Mouse (Mus musculus) cerebellum, adult 11 months (tissue): Measurements from ENCODE around the gene Lrrc75a.

ENCODE experiments used
- DNase-seq: peaks from one replicate; pipeline ENCODE4 v3.0.0; 2022

Lrrc75a gene

GRCm38 (mm10) chr11:62644602-62645336, 3.6 kb downstream of the Lrrc75a start:
- DNase-seq = no peak

GRCm38 (mm10) chr11:62643681-62644363, 4.5 kb downstream of the Lrrc75a start:
- no peak for DNase-seq

- DNase-seq = peak; percentile 75
These were observed 5.2 kb downstream of the Lrrc75a start for GRCm38 (mm10) chr11:62643011-62643631.

- DNase-seq = no peak
These were observed 6.1 kb downstream of the Lrrc75a start for GRCm38 (mm10) chr11:62642023-62642844.

- no peak for DNase-seq
These were observed 7.9 kb downstream of the Lrrc75a start for GRCm38 (mm10) chr11:62640378-62640777.

GRCm38 (mm10) chr11:62638402-62638801, 9.9 kb downstream of the Lrrc75a start:
- DNase-seq = no peak

- DNase-seq = no peak
These were observed 10.5 kb downstream of the Lrrc75a start for GRCm38 (mm10) chr11:62637806-62638205.

- DNase-seq = no peak
These were observed 10.9 kb downstream of the Lrrc75a start for GRCm38 (mm10) chr11:62637401-62637800.

GRCm38 (mm10) chr11:62636840-62637221, 11.5 kb downstream of the Lrrc75a start:
- DNase-seq = no peak

- DNase-seq = no peak
These were observed 12.1 kb downstream of the Lrrc75a start for GRCm38 (mm10) chr11:62636105-62636839.

- no peak for DNase-seq
These were observed 12.9 kb downstream of the Lrrc75a start for GRCm38 (mm10) chr11:62635406-62635805.

GRCm38 (mm10) chr11:62631138-62631537, 17.2 kb downstream of the Lrrc75a start:
- no peak for DNase-seq

GRCm38 (mm10) chr11:62630225-62630821, 18.0 kb downstream of the Lrrc75a start:
- no peak for DNase-seq

GRCm38 (mm10) chr11:62629352-62630224, 18.7 kb downstream of the Lrrc75a start:
- DNase-seq = no peak

GRCm38 (mm10) chr11:62624341-62625291, 23.7 kb downstream of the Lrrc75a start:
- no peak for DNase-seq

GRCm38 (mm10) chr11:62622850-62623249, 25.5 kb downstream of the Lrrc75a start:
- DNase-seq = no peak

GRCm38 (mm10) chr11:62621586-62622283, 26.6 kb downstream of the Lrrc75a start:
- no peak for DNase-seq

- DNase-seq = no peak
These were observed 27.2 kb downstream of the Lrrc75a start for GRCm38 (mm10) chr11:62621079-62621478.

GRCm38 (mm10) chr11:62615456-62615855, 32.9 kb downstream of the Lrrc75a start:
- no peak for DNase-seq
